Mouse (Mus musculus) spleen, postnatal 4 days (tissue): ENCODE results near the gene Slc6a12.
A peak's percentile ranks its signal among the peaks of the same experiment; 100 is the strongest.

Experiments
- DNase-seq, 2 experiments: peaks; one replicate each; pipeline ENCODE4 v3.0.0; 2022; ENCODE audit warnings: low spot score in 2 of 2

Slc6a12 gene

GRCm38 (mm10) chr6:121343771-121344123, 871 bp downstream of the Slc6a12 start:
- DNase-seq, result no peak

DNA sequence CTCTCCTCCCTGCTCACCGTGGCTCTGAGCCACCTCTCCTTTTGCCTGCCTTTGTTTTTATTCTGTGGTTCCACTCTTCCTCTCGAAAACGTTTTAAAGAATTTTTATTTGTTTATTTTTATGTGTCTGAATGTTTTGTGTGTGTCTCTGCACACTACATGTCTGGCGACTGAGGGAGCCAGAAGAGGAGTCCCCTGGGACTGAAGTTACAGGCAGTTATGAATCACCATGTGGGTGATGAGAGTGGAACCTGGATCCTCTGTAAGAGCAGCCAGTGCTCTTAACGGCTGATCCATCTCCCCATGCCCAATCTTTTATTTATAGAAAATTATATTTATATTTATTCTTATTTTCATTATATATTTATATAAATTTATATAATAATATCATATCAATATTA, 1.5 kb downstream of the Slc6a12 start:
- no peak for DNase-seq

GRCm38 (mm10) chr6:121346428-121346827, 3.6 kb downstream of the Slc6a12 start:
- no peak for DNase-seq

GRCm38 (mm10) chr6:121352276-121352675, 9.4 kb downstream of the Slc6a12 start:
- DNase-seq, result no peak

DNA sequence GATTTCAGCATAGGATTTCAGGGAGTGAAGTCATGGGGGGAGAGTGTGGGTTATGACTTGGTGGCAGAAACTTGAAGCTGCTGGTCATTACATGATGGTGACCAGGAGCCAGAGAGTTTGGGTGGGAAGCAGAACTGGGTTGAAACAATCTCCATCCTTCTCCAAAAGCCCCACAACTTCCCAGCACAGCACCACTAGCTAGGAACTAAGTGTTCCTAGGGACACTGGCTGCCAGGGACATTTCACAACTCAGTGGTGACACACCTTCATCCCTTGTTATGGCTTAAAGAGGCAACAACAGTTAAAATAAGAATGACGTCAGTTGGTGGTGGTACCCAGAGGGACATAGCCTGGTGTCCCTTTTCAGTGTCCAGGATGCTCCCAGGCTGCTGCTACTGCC, 13.2 kb downstream of the Slc6a12 start:
- DNase-seq, result no peak

- no peak for DNase-seq
These were observed 14.4 kb downstream of the Slc6a12 start for GRCm38 (mm10) chr6:121357232-121357631.

DNA sequence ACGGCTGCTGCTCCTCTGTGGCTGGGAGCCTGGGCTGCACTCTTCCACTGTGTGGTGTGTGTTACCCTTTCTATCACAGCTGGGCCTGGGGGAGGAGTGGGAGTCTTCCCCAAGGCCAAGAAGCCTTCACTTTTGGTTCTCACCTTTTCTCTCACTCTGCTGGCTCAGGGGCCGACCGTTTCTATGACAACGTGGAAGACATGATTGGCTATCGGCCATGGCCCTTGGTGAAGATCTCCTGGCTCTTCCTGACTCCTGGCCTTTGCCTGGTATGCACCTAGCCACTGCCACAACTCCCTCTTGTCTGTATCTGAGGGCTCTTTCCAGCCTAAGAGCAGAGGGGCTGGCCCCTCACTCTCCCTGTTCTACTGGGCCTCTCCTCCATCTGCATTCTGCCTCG, 20.2 kb downstream of the Slc6a12 start:
- no peak for DNase-seq

DNA sequence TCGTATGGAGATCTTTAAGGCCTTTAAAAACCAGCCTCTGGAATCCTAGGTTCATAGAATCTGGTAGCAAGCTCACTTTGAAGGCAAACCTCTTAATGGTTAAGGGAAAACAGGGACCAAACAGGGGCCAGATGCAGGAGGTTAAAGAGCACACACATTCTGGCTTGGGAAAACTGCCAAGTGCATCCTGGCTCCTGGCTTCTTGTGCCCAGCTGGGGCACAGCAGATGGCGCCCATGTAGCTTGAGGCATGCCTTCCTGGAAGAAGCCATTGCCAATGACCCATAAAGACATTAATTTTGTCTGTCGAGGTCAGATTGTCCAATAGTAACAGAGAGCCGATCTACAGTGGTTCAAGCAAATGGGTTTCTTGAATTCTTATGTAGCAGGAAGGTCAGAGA, 21.1 kb downstream of the Slc6a12 start:
- no peak for DNase-seq

DNA sequence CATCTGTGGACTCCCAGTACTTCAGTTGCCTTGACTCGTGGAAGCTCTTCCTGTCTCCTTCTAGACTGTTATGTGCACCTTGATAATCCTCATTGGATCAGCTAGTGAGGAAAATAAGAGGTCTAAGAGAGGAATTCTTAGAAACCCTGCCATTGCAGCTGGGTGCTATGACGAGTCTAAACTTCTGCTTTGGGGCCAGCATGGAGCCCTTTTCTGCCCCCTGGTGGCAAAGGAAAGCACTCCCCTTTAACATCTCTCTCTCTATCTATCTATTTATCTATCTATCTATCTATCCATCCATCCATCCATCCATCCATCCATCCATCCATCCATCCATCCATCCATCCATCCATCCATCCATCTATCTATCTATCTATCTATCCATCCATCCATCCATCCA, 23.7 kb downstream of the Slc6a12 start:
- DNase-seq, result peak; percentile 23 to 70

- no peak for DNase-seq
These were observed 24.2 kb downstream of the Slc6a12 start for GRCm38 (mm10) chr6:121367099-121367498.

DNA sequence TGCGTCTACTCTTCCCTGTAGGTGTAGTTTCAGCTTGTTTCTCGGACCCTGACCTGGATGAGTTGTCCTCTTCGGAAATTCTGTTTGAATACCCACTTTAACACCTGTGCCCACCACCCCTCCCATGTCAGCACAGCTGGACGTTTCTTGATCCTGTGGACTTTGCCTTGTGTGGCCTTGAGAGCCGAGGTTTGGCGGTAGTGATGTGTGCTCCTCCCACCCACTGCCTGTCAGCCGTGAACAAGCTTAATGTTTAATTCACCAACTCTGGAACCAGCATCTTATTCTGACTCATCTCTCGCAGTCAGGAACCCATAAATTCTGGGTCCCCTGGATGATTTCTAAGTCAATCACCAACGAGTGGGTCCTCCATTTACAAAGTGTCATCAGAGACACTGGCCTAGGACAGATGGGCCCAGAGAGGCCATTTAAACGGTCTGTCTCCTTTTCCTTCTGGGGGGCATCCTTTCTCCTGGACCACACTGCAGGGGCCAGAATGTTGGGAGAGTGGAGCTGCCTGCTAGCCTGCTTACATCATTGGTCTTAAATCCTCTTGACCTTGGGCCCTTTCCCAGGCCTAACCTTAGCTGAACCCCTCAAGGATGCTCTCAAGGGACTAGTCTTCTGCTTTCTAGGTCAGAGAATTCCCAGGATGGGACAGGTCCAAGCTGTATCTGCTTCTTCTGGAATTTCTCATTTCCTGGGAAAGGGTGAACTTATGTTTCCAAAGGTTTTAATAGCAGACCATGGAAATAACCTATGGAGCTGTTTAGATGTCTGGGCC, 28.5 kb downstream of the Slc6a12 start:
- DNase-seq, result no peak

DNA sequence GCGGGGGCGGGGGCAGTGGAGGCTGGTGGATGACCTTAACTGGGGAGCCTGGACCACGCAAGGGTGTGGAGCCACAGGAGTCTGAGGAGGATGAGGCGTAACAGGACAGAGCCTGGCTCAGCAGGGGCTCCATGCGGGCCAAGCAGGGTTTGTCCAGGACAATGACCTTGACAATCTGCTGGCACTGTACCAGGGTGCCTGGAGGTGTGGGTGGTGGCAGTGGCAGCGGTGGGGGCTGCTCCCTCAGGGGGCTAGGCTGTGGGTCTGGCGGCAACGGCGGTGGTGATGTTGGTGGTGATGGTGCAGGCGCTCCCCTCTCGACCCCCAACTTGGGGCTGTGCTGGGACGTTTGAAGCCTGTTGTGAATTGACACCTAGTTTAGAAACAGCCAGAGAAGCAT, 33.3 kb downstream of the Slc6a12 start:
- no peak for DNase-seq

- no peak for DNase-seq
These were observed 35.4 kb downstream of the Slc6a12 start for GRCm38 (mm10) chr6:121378256-121378655.

GRCm38 (mm10) chr6:121380576-121380975, 37.7 kb downstream of the Slc6a12 start:
- DNase-seq, result no peak

GRCm38 (mm10) chr6:121382071-121382470, 39.2 kb downstream of the Slc6a12 start:
- no peak for DNase-seq

DNA sequence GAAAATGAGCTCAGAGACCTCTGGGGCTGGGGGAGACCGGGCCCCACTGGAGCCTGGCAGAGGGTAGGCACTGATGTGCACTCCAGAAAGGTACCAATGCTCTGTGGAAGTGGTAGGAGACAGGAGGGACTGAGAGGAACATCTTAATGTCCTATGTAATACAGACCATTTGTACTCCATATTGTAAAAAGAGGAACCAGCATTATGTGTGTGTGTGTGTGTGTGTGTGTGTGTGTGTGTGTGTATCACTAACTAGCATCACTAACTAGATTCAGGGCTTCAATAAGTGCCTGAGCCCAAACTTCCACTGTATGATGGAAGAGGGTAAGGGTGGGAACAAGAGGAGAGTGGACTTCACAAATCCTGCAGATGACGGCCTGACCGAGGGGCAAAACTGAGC, 42.5 kb downstream of the Slc6a12 start:
- no peak for DNase-seq

- DNase-seq, result no peak
These were observed 49.9 kb downstream of the Slc6a12 start for GRCm38 (mm10) chr6:121392610-121393252.

DNA sequence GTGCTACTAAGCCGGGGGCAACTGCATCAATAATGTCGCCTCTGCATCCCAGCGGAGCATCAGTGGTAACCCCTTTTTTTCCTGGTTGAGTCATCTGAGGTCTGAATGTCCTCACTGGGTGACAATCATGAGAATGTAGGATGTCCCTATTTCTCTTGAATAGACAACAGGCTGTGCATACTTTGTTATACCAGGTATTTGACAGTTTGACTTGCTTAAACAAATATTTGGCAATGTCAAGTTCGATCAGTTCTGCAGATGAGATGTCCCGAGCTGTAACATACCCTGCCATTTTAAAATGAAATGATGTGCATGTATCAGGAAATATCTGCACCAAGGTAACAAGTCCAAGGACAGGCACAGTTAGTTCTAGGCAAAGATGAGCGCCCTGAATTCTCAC, 58.3 kb downstream of the Slc6a12 start:
- DNase-seq, result no peak

- no peak for DNase-seq
These were observed 59.2 kb downstream of the Slc6a12 start for GRCm38 (mm10) chr6:121401826-121402660.

- DNase-seq, result no peak
These were observed 59.9 kb downstream of the Slc6a12 start for GRCm38 (mm10) chr6:121402661-121403244.

DNA sequence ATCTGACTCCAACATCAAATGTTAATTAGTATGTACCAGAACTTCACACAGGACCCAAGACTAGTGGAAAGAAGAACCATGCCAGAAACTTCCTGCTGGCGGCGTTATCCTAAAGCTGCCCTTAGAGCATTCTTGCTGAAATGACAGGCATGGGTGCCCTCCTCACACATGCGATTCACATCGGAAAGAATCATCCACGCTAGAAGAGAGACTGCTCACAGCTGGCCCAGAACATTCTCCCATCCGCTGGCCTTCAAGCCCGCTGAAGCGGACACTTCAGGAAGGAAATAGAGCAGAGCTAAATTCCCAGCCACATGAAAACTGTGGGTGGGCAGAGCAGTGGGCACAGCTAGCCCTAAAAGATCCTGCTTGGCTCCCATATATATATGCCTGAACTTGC, 62.4 kb downstream of the Slc6a12 start:
- no peak for DNase-seq

DNA sequence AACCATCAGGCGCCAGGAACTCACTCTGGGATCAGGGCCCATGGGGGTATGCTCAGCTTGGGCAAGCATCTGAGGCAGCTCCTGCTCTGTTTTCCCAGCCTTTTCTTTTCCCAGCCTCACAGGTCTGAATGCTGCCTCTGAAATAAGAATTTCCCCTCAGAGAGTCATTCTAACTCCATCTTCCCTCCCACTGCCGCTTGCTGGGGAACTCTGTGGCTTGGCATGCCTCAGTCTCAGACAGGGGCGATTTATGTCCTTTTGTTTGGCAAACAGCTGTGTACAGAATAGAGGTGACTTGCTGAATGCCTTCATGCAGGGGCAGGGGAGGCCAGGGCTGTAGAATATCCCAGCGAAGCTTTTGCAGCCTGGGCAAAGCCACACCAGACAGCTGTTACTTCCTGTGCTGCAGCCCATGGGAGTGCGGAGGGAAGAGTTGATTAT, 64.7 kb downstream of the Slc6a12 start:
- DNase-seq, result no peak
